Mouse (Mus musculus): ENCODE data around the gene Bach2. TPM values are rescaled to one million over a fixed set of nuclear protein-coding genes. Genes with fewer than 3 reads are reported as not detected.

Bach2 gene
- polyA plus RNA-seq, 1 experiment from 2014 or later, result 31.5 TPM

DNA sequence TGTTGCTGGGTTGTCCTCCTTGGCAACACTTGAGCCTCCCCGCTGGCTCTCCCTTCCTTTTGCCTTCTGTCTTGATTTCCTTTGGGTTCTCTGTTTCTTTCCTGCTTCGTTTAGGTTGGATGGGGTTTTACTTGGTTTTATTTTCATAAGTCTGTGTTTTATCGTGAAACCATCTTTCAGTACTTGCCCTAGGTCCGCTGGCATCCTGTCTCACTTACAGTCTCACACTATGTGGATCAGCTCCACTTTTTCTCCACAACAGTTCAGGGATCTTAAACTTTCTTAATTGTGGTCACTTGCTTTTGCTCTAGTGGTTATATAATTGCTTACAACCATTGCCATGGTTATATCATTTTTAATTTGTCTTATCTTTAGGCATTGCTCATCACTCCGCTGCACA is 109.1 kb downstream of the Bach2 start:
- ATAC-seq (ENCODE audit: low FRiP score) (no peak), DNase-seq (ENCODE audit: low spot score) (no peak)
- no peaks in the 10 kb centered on the region for H3K36me3 ChIP-seq (replicated peaks; ENCODE audit: control insufficient read depth, insufficient read depth)
- H3K27ac ChIP-seq, result no peak overlapping the region
- no peak overlapping the region for H3K4me2 ChIP-seq (replicated peaks)
- H3K9me3 ChIP-seq (ENCODE audit: control insufficient read depth, low read length), result no peaks in the 10 kb centered on the region
- no peaks in the 10 kb centered on the region for H3K27me3 ChIP-seq (ENCODE audit: control insufficient read depth, insufficient read depth, low read length)
- no peak overlapping the region for H3K4me3 ChIP-seq (replicated peaks; ENCODE audit: low read length)
- 82% methylated on average over 5 of the region's 5 CpGs for WGBS
- no peak overlapping the region for H3K9ac ChIP-seq
- peaks cover 19% of the 10 kb centered on the region for H3K4me1 ChIP-seq (replicated peaks; ENCODE audit: control insufficient read depth, insufficient read depth, low read length)

DNA sequence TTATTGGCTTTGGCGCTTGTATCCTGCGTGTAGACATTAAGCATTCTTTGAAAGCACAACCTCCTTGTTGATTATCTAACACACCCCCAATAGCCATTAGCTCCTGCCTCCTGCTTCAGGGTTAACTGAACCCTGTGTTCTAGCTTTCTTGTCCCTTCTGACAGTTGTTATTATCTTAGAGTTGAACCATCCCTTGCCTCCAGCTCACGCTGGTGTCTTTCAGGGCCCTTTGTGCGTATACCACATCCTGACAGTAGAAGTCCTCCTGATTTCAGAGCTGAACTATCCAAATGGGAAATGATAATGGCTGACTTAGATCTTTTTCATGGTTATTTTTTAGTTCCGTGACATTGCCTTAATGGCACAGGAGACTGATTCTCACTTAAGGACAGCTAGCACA is 110.8 kb downstream of the Bach2 start:
- Histone ChIP-seq H3K36me3 (replicated peaks; ENCODE audit: control insufficient read depth, insufficient read depth) (no peaks in the 10 kb centered on the region), H3K4me1 (replicated peaks; ENCODE audit: control insufficient read depth, insufficient read depth, low read length) (peaks cover 25% of the 10 kb centered on the region), H3K27ac (no peak overlapping the region), H3K4me2 (replicated peaks) (no peak overlapping the region), H3K9ac (no peak overlapping the region), H3K4me3 (replicated peaks; ENCODE audit: low read length) (no peak overlapping the region), H3K9me3 (ENCODE audit: control insufficient read depth, low read length) (no peaks in the 10 kb centered on the region), H3K27me3 (ENCODE audit: control insufficient read depth, insufficient read depth, low read length) (no peaks in the 10 kb centered on the region)
- no peak for ATAC-seq (ENCODE audit: low FRiP score)
- 86% methylated on average over 5 of the region's 5 CpGs for WGBS
- no peak for DNase-seq (ENCODE audit: low spot score)

DNA sequence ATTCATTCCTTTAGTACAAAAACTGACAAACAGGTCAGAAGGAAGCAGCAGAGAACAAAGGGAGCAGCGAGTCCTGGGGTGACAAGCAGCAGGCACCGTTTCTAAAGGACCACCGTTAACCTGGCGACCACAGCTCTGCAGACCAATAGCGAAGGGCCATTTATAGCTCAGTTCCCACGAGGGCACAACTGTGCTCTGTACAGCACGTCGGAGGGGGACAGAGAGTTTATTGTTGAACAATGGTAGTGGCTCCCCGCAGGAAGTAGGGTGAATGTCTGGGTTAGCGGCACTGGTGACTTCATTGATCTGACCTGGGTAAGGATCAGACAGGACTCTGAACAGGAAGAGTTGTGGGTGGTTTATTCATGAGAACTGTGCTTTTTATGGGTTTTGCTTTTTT is 112.6 kb downstream of the Bach2 start:
- no peaks in the 10 kb centered on the region for H3K9me3 ChIP-seq (ENCODE audit: control insufficient read depth, low read length)
- peaks cover 29% of the 10 kb centered on the region for H3K4me1 ChIP-seq (replicated peaks; ENCODE audit: control insufficient read depth, insufficient read depth, low read length)
- H3K9ac ChIP-seq, result peak overlapping the region; percentile 28
- H3K27me3 ChIP-seq (ENCODE audit: control insufficient read depth, insufficient read depth, low read length), result no peaks in the 10 kb centered on the region
- no peaks in the 10 kb centered on the region for H3K36me3 ChIP-seq (replicated peaks; ENCODE audit: control insufficient read depth, insufficient read depth)
- 2% methylated on average over 10 of the region's 10 CpGs for WGBS
- DNase-seq (ENCODE audit: low spot score) (no peak), ATAC-seq (ENCODE audit: low FRiP score) (peak; percentile 39)
- H3K4me2 ChIP-seq (replicated peaks), result peak overlapping the region; percentile 28
- H3K4me3 ChIP-seq (replicated peaks; ENCODE audit: low read length), result no peak overlapping the region
- H3K27ac ChIP-seq, result peak overlapping the region; percentile 65; the same call in 1 of the 2 replicates

DNA sequence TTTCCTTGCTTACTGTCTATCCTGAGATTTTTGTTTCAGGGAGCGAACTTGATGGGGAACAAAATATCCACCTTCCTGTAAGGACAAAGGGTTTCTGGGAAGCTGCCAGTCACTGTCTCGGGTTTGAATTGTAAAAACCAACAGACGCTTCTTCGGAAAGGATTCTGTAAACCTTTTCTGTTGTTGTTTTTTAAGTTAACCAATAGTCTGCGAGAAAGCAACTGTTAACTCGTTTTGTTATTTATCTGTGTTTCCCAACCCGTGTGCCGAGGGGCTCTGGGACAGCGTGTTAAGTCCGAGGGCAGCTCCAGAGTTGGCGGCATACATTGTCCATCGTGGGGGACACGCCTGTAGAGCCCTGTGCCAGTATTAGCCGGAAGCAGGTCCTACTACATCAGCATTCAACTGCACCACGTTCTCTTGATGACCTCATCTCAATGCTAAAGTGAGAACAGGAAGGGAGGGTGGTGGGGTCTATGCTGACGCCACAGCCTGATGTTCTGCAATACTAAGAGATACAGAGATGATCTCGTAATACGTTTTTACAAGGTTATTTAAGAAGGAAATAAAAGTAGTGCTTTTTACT is 113.2 kb downstream of the Bach2 start:
- DNase-seq (ENCODE audit: low spot score), result no peak
- H3K9me3 ChIP-seq (ENCODE audit: control insufficient read depth, low read length), result no peaks in the 10 kb centered on the region
- no peak overlapping the region for H3K4me3 ChIP-seq (replicated peaks; ENCODE audit: low read length)
- peak overlapping the region; percentile 28 for H3K4me2 ChIP-seq (replicated peaks)
- H3K27me3 ChIP-seq (ENCODE audit: control insufficient read depth, insufficient read depth, low read length), result no peaks in the 10 kb centered on the region
- H3K9ac ChIP-seq, result peak overlapping the region; percentile 28; the same call in 1 of the 2 replicates
- 39% methylated on average over 18 of the region's 18 CpGs for WGBS
- peak overlapping the region; percentile 65; the same call in 1 of the 2 replicates for H3K27ac ChIP-seq
- H3K4me1 ChIP-seq (replicated peaks; ENCODE audit: control insufficient read depth, insufficient read depth, low read length), result peaks cover 29% of the 10 kb centered on the region
- H3K36me3 ChIP-seq (replicated peaks; ENCODE audit: control insufficient read depth, insufficient read depth), result no peaks in the 10 kb centered on the region
- ATAC-seq (ENCODE audit: low FRiP score), result peak; percentile 45

DNA sequence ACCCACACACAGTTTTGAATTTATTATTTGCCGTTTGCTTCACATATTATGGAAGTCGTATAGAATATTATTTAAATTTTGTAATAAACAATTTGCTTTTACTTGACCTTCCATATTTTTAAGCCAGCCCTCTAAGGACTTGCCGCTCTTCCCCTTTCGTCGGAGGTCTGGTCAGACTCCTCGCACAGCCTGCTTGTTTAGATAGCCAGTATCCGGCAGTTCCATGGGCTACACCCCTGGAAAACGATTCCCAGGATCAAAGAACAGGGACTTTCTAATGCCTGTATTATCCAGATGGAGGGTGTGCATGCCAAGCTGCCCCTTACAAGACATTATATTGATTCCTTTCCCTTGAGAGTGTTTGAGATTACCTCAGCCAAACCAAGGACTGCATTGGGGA is 113.8 kb downstream of the Bach2 start:
- DNase-seq (ENCODE audit: low spot score), result no peak
- Histone ChIP-seq H3K4me1 (replicated peaks; ENCODE audit: control insufficient read depth, insufficient read depth, low read length) (peaks cover 31% of the 10 kb centered on the region), H3K4me2 (replicated peaks) (no peak overlapping the region), H3K4me3 (replicated peaks; ENCODE audit: low read length) (no peak overlapping the region), H3K27me3 (ENCODE audit: control insufficient read depth, insufficient read depth, low read length) (no peaks in the 10 kb centered on the region), H3K36me3 (replicated peaks; ENCODE audit: control insufficient read depth, insufficient read depth) (no peaks in the 10 kb centered on the region), H3K27ac (peak overlapping the region; percentile 38; the same call in 1 of the 2 replicates), H3K9me3 (ENCODE audit: control insufficient read depth, low read length) (no peaks in the 10 kb centered on the region), H3K9ac (peak overlapping the region; percentile 34; the same call in 1 of the 2 replicates)
- WGBS, result 60% methylated on average over 8 of the region's 8 CpGs
- ATAC-seq (ENCODE audit: low FRiP score), result no peak

DNA sequence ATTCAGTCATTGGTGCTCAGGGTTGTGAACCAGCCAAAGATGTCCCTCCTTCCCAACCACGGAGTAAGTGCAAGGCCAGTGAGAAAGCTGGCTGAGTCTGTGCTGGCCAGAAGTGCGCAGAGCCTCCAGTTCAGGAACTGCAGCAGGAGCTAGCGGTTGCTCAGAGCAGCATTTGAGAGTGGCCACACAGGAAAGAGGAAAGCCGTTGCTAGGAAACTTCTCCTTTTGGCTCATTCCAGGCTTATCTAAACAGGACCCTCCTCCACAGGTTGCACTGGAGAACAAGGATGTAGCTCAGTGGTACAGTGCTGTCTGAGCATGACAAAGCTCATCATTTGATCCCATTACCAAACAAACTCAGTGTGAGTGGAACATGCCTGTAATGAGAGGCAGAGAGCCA is 114.2 kb downstream of the Bach2 start:
- Histone ChIP-seq H3K4me2 (replicated peaks) (no peak overlapping the region), H3K4me3 (replicated peaks; ENCODE audit: low read length) (no peak overlapping the region), H3K9me3 (ENCODE audit: control insufficient read depth, low read length) (no peaks in the 10 kb centered on the region), H3K27me3 (ENCODE audit: control insufficient read depth, insufficient read depth, low read length) (no peaks in the 10 kb centered on the region), H3K9ac (peak overlapping the region; percentile 34; the same call in 1 of the 2 replicates), H3K27ac (peak overlapping the region; percentile 38; the same call in 1 of the 2 replicates), H3K4me1 (replicated peaks; ENCODE audit: control insufficient read depth, insufficient read depth, low read length) (peaks cover 35% of the 10 kb centered on the region), H3K36me3 (replicated peaks; ENCODE audit: control insufficient read depth, insufficient read depth) (no peaks in the 10 kb centered on the region)
- DNase-seq (ENCODE audit: low spot score), result no peak
- ATAC-seq (ENCODE audit: low FRiP score), result peak; percentile 54
- 26% methylated on average over 4 of the region's 4 CpGs for WGBS

DNA sequence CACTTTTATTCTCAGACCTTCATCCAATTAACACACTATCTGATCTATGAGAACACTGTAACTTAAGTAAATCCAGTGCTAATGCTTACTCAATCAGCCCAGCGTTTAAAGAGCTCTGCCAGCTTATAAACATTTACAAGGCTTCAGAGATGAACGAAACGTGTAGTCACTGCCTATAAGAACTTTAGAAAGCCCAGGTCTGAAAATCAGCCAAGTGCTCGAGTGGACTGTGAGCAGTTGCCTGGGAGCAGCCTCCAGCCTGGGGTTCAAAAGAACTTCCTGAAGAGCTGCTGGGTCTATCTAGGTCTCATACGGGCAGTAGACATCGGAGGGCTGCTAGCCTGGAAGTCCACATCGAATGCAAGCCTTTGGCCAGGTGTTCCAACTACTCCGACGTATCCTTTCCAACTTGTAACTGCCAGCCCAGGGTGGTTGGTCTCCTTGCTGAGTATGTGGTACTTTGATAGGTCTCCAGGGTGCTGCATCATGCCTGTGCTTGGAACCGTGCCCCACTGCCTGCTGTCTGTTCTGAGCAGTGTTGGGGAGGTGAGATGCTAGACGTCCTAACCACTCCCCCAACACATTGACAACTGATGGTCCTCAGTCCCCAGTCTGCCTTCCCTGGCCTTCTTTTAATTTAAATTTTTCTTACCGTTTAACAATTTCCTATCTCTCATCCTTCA is 117.5 kb downstream of the Bach2 start:
- H3K27ac ChIP-seq, result no peak overlapping the region

DNA sequence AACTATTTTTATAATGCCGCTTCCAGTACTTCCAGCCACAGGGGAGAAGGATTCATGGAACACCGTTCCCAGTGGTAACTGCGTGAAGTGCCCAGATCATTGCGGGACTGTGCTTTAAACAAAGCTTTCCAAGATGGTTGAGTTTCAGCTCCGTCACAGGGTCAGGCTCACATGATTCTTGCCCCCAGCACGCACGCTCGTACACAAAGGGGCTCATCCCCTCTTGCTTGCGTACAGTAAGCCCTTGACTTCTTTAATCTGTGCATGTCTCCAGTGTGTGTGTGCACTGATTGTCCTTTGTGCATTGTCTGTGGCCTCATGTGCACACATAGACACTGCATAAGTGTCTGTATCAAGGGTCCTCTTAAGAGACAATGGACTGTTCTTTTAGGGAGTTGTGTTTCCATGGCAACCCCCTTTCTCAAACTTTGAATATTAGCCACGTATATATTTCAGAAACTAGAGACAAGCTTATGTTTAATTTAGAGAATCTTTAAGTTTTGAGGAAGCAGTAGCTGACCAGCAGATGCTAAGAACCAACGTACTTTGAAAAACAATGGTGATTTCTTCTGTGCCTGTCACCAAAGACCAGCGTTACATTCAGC is 119.5 kb downstream of the Bach2 start:
- peak overlapping the region; percentile 37 for H3K9ac ChIP-seq
- H3K36me3 ChIP-seq (replicated peaks; ENCODE audit: control insufficient read depth, insufficient read depth), result no peaks in the 10 kb centered on the region
- H3K9me3 ChIP-seq (ENCODE audit: control insufficient read depth, low read length), result no peaks in the 10 kb centered on the region
- peak overlapping the region; percentile 39 for H3K4me2 ChIP-seq (replicated peaks)
- peaks cover 32% of the 10 kb centered on the region for H3K4me1 ChIP-seq (replicated peaks; ENCODE audit: control insufficient read depth, insufficient read depth, low read length)
- no peak overlapping the region for H3K4me3 ChIP-seq (replicated peaks; ENCODE audit: low read length)
- no peak for DNase-seq (ENCODE audit: low spot score)
- H3K27ac ChIP-seq, result peak overlapping the region; percentile 85
- no peaks in the 10 kb centered on the region for H3K27me3 ChIP-seq (ENCODE audit: control insufficient read depth, insufficient read depth, low read length)
- 27% methylated on average over 12 of the region's 12 CpGs for WGBS
- ATAC-seq (ENCODE audit: low FRiP score), result peak; percentile 21; the same call in 1 of the 2 replicates

More for the DNA sequence above, 117.5 kb downstream of the Bach2 start:
- ATAC-seq (ENCODE audit: low FRiP score) (no peak), DNase-seq (ENCODE audit: low spot score) (no peak)
- no peak overlapping the region for H3K4me3 ChIP-seq (replicated peaks; ENCODE audit: low read length)
- no peaks in the 10 kb centered on the region for H3K9me3 ChIP-seq (ENCODE audit: control insufficient read depth, low read length)
- H3K4me2 ChIP-seq (replicated peaks), result no peak overlapping the region
- no peaks in the 10 kb centered on the region for H3K27me3 ChIP-seq (ENCODE audit: control insufficient read depth, insufficient read depth, low read length)
- peaks cover 52% of the 10 kb centered on the region for H3K4me1 ChIP-seq (replicated peaks; ENCODE audit: control insufficient read depth, insufficient read depth, low read length)
- no peaks in the 10 kb centered on the region for H3K36me3 ChIP-seq (replicated peaks; ENCODE audit: control insufficient read depth, insufficient read depth)
- H3K9ac ChIP-seq, result no peak overlapping the region
- WGBS, result 70% methylated on average over 12 of the region's 12 CpGs

DNA sequence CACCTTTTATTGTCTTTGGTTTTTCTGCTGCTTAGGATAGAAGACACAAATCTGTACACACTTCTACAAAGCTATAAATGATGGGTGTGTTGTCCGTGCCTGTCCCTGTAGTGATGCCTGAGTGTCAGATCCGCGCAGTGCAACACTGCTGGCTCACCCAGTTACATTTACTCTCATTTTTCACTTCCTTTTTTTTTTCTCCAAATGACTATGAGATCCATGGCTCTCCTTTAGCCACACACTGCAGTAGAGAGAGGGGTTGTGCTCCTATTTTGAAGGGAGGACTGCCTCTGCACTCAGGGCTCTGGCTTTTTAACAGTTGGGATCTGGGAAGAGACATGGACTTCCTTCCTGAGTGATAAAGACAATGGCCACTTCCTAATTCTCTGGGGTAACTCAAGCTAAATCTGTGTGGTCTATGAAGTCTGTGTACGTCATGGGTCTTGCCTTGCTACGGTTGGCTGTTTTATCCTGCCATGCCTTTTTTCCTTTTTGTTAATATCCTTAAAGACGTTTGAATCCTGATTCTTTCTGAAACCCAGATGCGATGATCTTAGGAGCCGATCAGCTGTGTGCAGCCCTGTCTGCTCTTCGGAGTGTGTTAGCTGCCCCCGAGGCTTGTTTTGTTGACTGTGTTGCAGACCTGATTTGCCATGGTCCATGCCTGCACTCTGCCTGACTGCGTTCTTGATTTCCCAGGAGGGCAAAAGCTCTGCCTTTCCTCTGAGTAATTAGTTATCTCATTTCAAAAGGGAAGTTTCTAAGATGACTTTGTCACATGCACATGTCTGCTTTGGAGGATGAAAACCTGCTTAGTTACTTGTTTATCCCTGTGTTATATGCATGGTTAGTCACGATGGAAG is 120.2 kb downstream of the Bach2 start:
- peak; percentile 62 for DNase-seq (ENCODE audit: low spot score)
- H3K4me1 ChIP-seq (replicated peaks; ENCODE audit: control insufficient read depth, insufficient read depth, low read length), result peaks cover 31% of the 10 kb centered on the region
- H3K36me3 ChIP-seq (replicated peaks; ENCODE audit: control insufficient read depth, insufficient read depth), result no peaks in the 10 kb centered on the region
- no peaks in the 10 kb centered on the region for H3K9me3 ChIP-seq (ENCODE audit: control insufficient read depth, low read length)
- WGBS, result 19% methylated on average over 12 of the region's 12 CpGs
- H3K27me3 ChIP-seq (ENCODE audit: control insufficient read depth, insufficient read depth, low read length), result no peaks in the 10 kb centered on the region
- peak overlapping the region; percentile 85 for H3K27ac ChIP-seq
- peak overlapping the region; percentile 37 for H3K9ac ChIP-seq
- H3K4me3 ChIP-seq (replicated peaks; ENCODE audit: low read length), result no peak overlapping the region
- ATAC-seq (ENCODE audit: low FRiP score), result peak; percentile 83
- H3K4me2 ChIP-seq (replicated peaks), result peak overlapping the region; percentile 39

Measured in hindbrain, embryonic 14.5 days (tissue).